In genomic region chr11:70225798-70226601, GRCm38 (mm10) we compare ENCODE assay signal across 9 mouse cellular contexts. TPM values are rescaled to one million over a fixed set of nuclear protein-coding genes. Genes with fewer than 3 reads are reported as not detected.
A peak's percentile ranks its signal among the peaks of the same experiment; 100 is the strongest.
DNase-seq lines count a peak whose midpoint lies in the region; ATAC-seq lines count a peak whose summit lies in the region.
"Had no signal": no experiment of that assay in that cellular context is flagged by ENCODE, and none has a peak within 500 bp of the region (broad histone marks: within the 10 kb centered on the region; RNA-seq: fewer than 3 reads in every experiment).

No protein-coding gene starts in this region.

- peaks cover 44% of the 10 kb centered on the region for H3K27me3 ChIP-seq in lung, embryonic 15.5 days
- peaks cover 39% of the 10 kb centered on the region for H3K27me3 ChIP-seq in forebrain, embryonic 15.5 days
- H3K27me3 ChIP-seq in stomach, embryonic 14.5 days (ENCODE audit: control insufficient read depth, insufficient read depth, low read length) = peaks cover 19% of the 10 kb centered on the region

- H3K27ac ChIP-seq in lung, embryonic 15.5 days = peak overlapping the region; percentile 52; the same call in 1 of the 2 replicates
- H3K27ac ChIP-seq in forebrain, embryonic 15.5 days (replicated peaks) = peak overlapping the region; percentile 36; the same call in 1 of the 2 replicates
- H3K27ac ChIP-seq in stomach, embryonic 14.5 days (ENCODE audit: low read length) = peak overlapping the region; percentile 10; the same call in 1 of the 2 replicates

- peak overlapping the region; percentile 60 for H3K4me2 ChIP-seq in lung, embryonic 15.5 days
- peak overlapping the region; percentile 46 for H3K4me2 ChIP-seq in forebrain, embryonic 15.5 days (replicated peaks)
- H3K4me2 ChIP-seq in stomach, embryonic 14.5 days (replicated peaks; ENCODE audit: low read depth, low read length) = peak overlapping the region; percentile 53

- no peak for ATAC-seq in lung, embryonic 15.5 days (ENCODE audit: borderline replicate concordance, extremely low read depth, low FRiP score, low TSS enrichment)
- ATAC-seq in forebrain, embryonic 15.5 days (replicated peaks) = no peak; the same call in 1 of the 2 replicates
- no peak for ATAC-seq in stomach, embryonic 14.5 days (ENCODE audit: insufficient number of reproducible peaks, insufficient read depth, low FRiP score, low read depth)
- ATAC-seq in megakaryocyte-erythroid progenitor cell, adult 5-6 weeks (replicated peaks; ENCODE audit: low FRiP score, low TSS enrichment, poor library complexity, severe bottlenecking) = no peak

- H3K4me1 ChIP-seq in lung, embryonic 15.5 days = peaks cover 45% of the 10 kb centered on the region
- H3K4me1 ChIP-seq in forebrain, embryonic 15.5 days = peaks cover 62% of the 10 kb centered on the region
- peaks cover 11% of the 10 kb centered on the region; the same call in 1 of the 2 replicates for H3K4me1 ChIP-seq in stomach, embryonic 14.5 days (ENCODE audit: control insufficient read depth, insufficient read depth, low read length)

- peak overlapping the region; percentile 41 for H3K4me3 ChIP-seq in lung, embryonic 15.5 days
- H3K4me3 ChIP-seq in forebrain, embryonic 15.5 days = peak overlapping the region; percentile 36
- H3K4me3 ChIP-seq in stomach, embryonic 14.5 days (ENCODE audit: low read depth, low read length) = peak overlapping the region; percentile 11

- 25% methylated on average over 27 of the region's 27 CpGs for WGBS in lung, embryonic 15.5 days
- WGBS in forebrain, embryonic 15.5 days = 23% methylated on average over 27 of the region's 27 CpGs
- WGBS in stomach, embryonic 14.5 days = 22% methylated on average over 27 of the region's 27 CpGs

- DNase-seq in lung, postnatal 4 days = no peak
- DNase-seq in kidney, postnatal 14 days = peak; percentile 17
- DNase-seq in yolk sac, embryonic 10.5 days (ENCODE audit: low spot score) = no peak
- no peak for DNase-seq in layer of hippocampus, adult 8-10 months (ENCODE audit: low spot score in 2 of 2)
- DNase-seq: adrenal gland, postnatal 10 days had no signal

- no peaks in the 10 kb centered on the region for H3K9me3 ChIP-seq in lung, embryonic 15.5 days
- no peaks in the 10 kb centered on the region for H3K9me3 ChIP-seq in forebrain, embryonic 15.5 days
- no peaks in the 10 kb centered on the region for H3K9me3 ChIP-seq in stomach, embryonic 14.5 days (ENCODE audit: control insufficient read depth, low read depth, low read length)

- H3K36me3 ChIP-seq in lung, embryonic 15.5 days = no peaks in the 10 kb centered on the region
- H3K36me3 ChIP-seq in forebrain, embryonic 15.5 days = no peaks in the 10 kb centered on the region
- no peaks in the 10 kb centered on the region; the same call in 1 of the 2 replicates for H3K36me3 ChIP-seq in stomach, embryonic 14.5 days (ENCODE audit: control insufficient read depth, insufficient read depth, low read length)

- H3K9ac ChIP-seq in lung, embryonic 15.5 days = peak overlapping the region; percentile 32
- peak overlapping the region; percentile 40 for H3K9ac ChIP-seq in forebrain, embryonic 15.5 days (replicated peaks)
- H3K9ac ChIP-seq in stomach, embryonic 14.5 days (replicated peaks; ENCODE audit: low read depth, low read length) = no peak overlapping the region

RNA-seq across cellular contexts. Expression of gene Bcl6b, which starts 3.6 kb away (rescaled TPM):
- 30.2 and 33.9 TPM in 2 replicates for polyA plus RNA-seq in lung, embryonic 15.5 days (2015; fragmentation: Nextera tagmentation; extraction: Ambion mirVana)
- 5.7 and 6.1 TPM in 2 replicates for polyA plus RNA-seq in forebrain, embryonic 15.5 days (2015; fragmentation: Nextera tagmentation; extraction: Ambion mirVana)
- polyA plus RNA-seq in stomach, embryonic 14.5 days (2014; fragmentation: Nextera tagmentation; extraction: Ambion mirVana) = 11.3 and 12.0 TPM in 2 replicates
- total RNA-seq in megakaryocyte-erythroid progenitor cell, adult 5-6 weeks (2014; fragmentation: Nextera tagmentation) = 0.28 and 0.62 TPM in 2 replicates
- total RNA-seq in megakaryocyte-erythroid progenitor cell, adult 5-6 weeks (2017) = not detected in 2 replicates
- total RNA-seq in layer of hippocampus, adult 8-10 months (2022) = 1 to 10 TPM in 1 of 4 experiments, under 1 TPM in 3; 0.91 to 1.9 (median 0.95) TPM

RNA-seq across cellular contexts. Expression of gene Slc16a13, which starts 5.1 kb away (rescaled TPM):
- 5.5 and 6.0 TPM in 2 replicates for polyA plus RNA-seq in lung, embryonic 15.5 days (2015; fragmentation: Nextera tagmentation; extraction: Ambion mirVana)
- 14.9 and 17.7 TPM in 2 replicates for polyA plus RNA-seq in forebrain, embryonic 15.5 days (2015; fragmentation: Nextera tagmentation; extraction: Ambion mirVana)
- polyA plus RNA-seq in stomach, embryonic 14.5 days (2014; fragmentation: Nextera tagmentation; extraction: Ambion mirVana) = 5.6 and 8.8 TPM in 2 replicates
- 2.4 and 3.1 TPM in 2 replicates for total RNA-seq in megakaryocyte-erythroid progenitor cell, adult 5-6 weeks (2014; fragmentation: Nextera tagmentation)
- total RNA-seq in megakaryocyte-erythroid progenitor cell, adult 5-6 weeks (2017) = 0.19 and 4.7 TPM in 2 replicates
- total RNA-seq in layer of hippocampus, adult 8-10 months (2022) = 1 to 10 TPM; 6.5 to 9.5 (median 7.4) TPM

RNA-seq across cellular contexts. Expression of gene 0610010K14Rik, which starts 11.7 kb away (rescaled TPM):
- polyA plus RNA-seq in lung, embryonic 15.5 days (2015; fragmentation: Nextera tagmentation; extraction: Ambion mirVana) = 175 and 179 TPM in 2 replicates
- 191 and 199 TPM in 2 replicates for polyA plus RNA-seq in forebrain, embryonic 15.5 days (2015; fragmentation: Nextera tagmentation; extraction: Ambion mirVana)
- polyA plus RNA-seq in stomach, embryonic 14.5 days (2014; fragmentation: Nextera tagmentation; extraction: Ambion mirVana) = 164 and 167 TPM in 2 replicates
- total RNA-seq in megakaryocyte-erythroid progenitor cell, adult 5-6 weeks (2014; fragmentation: Nextera tagmentation) = 71.3 and 71.6 TPM in 2 replicates
- total RNA-seq in megakaryocyte-erythroid progenitor cell, adult 5-6 weeks (2017) = 17.9 and 45.7 TPM in 2 replicates
- total RNA-seq in layer of hippocampus, adult 8-10 months (2022) = 10 to 100 TPM; 39.3 to 45.7 (median 42.6) TPM

RNA-seq across cellular contexts. Expression of gene Slc16a11, which starts 13.4 kb away (rescaled TPM):
- polyA plus RNA-seq in lung, embryonic 15.5 days (2015; fragmentation: Nextera tagmentation; extraction: Ambion mirVana) = 0.79 and 1.1 TPM in 2 replicates
- 3.2 and 3.6 TPM in 2 replicates for polyA plus RNA-seq in forebrain, embryonic 15.5 days (2015; fragmentation: Nextera tagmentation; extraction: Ambion mirVana)
- polyA plus RNA-seq in stomach, embryonic 14.5 days (2014; fragmentation: Nextera tagmentation; extraction: Ambion mirVana) = 0.69 and 1.5 TPM in 2 replicates
- not detected in 2 replicates for total RNA-seq in megakaryocyte-erythroid progenitor cell, adult 5-6 weeks (2014; fragmentation: Nextera tagmentation)
- not detected in 2 replicates for total RNA-seq in megakaryocyte-erythroid progenitor cell, adult 5-6 weeks (2017)
- total RNA-seq in layer of hippocampus, adult 8-10 months (2022) = 10 to 100 TPM; 35.6 to 44.8 (median 42.1) TPM

RNA-seq across cellular contexts. Expression of gene Gm21988, which starts 13.6 kb away (rescaled TPM):
- 10.8 and 11.0 TPM in 2 replicates for polyA plus RNA-seq in lung, embryonic 15.5 days (2015; fragmentation: Nextera tagmentation; extraction: Ambion mirVana)
- 12.9 and 13.0 TPM in 2 replicates for polyA plus RNA-seq in forebrain, embryonic 15.5 days (2015; fragmentation: Nextera tagmentation; extraction: Ambion mirVana)
- polyA plus RNA-seq in stomach, embryonic 14.5 days (2014; fragmentation: Nextera tagmentation; extraction: Ambion mirVana) = 9.2 and 13.3 TPM in 2 replicates
- 5.4 and 9.6 TPM in 2 replicates for total RNA-seq in megakaryocyte-erythroid progenitor cell, adult 5-6 weeks (2014; fragmentation: Nextera tagmentation)
- 0.33 and 0.91 TPM in 2 replicates for total RNA-seq in megakaryocyte-erythroid progenitor cell, adult 5-6 weeks (2017)
- 1 to 10 TPM; 2.5 to 8.6 (median 3.5) TPM for total RNA-seq in layer of hippocampus, adult 8-10 months (2022)
